ENCODE assay signal across 11 mouse cellular contexts in genomic region chr10:40128497-40128896, GRCm38 (mm10). TPM values are rescaled to one million over a fixed set of nuclear protein-coding genes. Genes with fewer than 3 reads are reported as not detected.
DNase-seq lines count a peak whose midpoint lies in the region; ATAC-seq lines count a peak whose summit lies in the region.
"Had no signal": no experiment of that assay in that cellular context is flagged by ENCODE, and none has a peak within 500 bp of the region (broad histone marks: within the 10 kb centered on the region; RNA-seq: fewer than 3 reads in every experiment).

No protein-coding gene starts in this region.

- peaks cover 95% of the 10 kb centered on the region for H3K4me1 ChIP-seq in liver, embryonic 12.5 days
- H3K4me1 ChIP-seq in midbrain, embryonic 16.5 days (ENCODE audit: control insufficient read depth, insufficient read depth, low read length) = no peaks in the 10 kb centered on the region
- H3K4me1 ChIP-seq: limb, embryonic 10.5 days had no signal

- H3K4me2 ChIP-seq in liver, embryonic 12.5 days = peak overlapping the region; percentile 15
- H3K4me2 ChIP-seq in midbrain, embryonic 16.5 days (ENCODE audit: low read length) = no peak overlapping the region

- no peaks in the 10 kb centered on the region for H3K9me3 ChIP-seq in liver, embryonic 12.5 days (replicated peaks)
- H3K9me3 ChIP-seq in midbrain, embryonic 16.5 days (replicated peaks; ENCODE audit: control insufficient read depth, low read length, poor library complexity, severe bottlenecking) = no peaks in the 10 kb centered on the region
- H3K9me3 ChIP-seq: limb, embryonic 10.5 days had no signal

- peak; percentile 94 for DNase-seq in heart, adult 11 months
- no peak for DNase-seq in heart, postnatal 4 days
- peak; percentile 21 for DNase-seq in testis, postnatal 10 days (ENCODE audit: low spot score)
- no peak for DNase-seq in testis, postnatal 14 days (ENCODE audit: low spot score)
- no peak for DNase-seq in yolk sac, embryonic 10.5 days (ENCODE audit: low spot score)
- DNase-seq in urinary bladder, adult 2 months (ENCODE audit: low spot score) = no peak
- DNase-seq: adrenal gland, postnatal 10 days had no signal

- peaks cover 44% of the 10 kb centered on the region for H3K36me3 ChIP-seq in liver, embryonic 12.5 days
- H3K36me3 ChIP-seq in midbrain, embryonic 16.5 days (ENCODE audit: control insufficient read depth, insufficient read depth, low read length) = no peaks in the 10 kb centered on the region
- H3K36me3 ChIP-seq: limb, embryonic 10.5 days had no signal

- no peak for ATAC-seq in liver, embryonic 12.5 days
- ATAC-seq in midbrain, embryonic 16.5 days = no peak
- ATAC-seq: hindbrain, postnatal 0 days had no signal

- H3K9ac ChIP-seq in liver, embryonic 12.5 days = peak overlapping the region; percentile 27; the same call in 1 of the 2 replicates
- no peak overlapping the region for H3K9ac ChIP-seq in midbrain, embryonic 16.5 days (ENCODE audit: low read depth, low read length)

- WGBS in liver, embryonic 12.5 days (ENCODE audit: insufficient replicate concordance) = 47% methylated on average over 7 of the region's 7 CpGs
- 92% methylated on average over 7 of the region's 7 CpGs for WGBS in midbrain, embryonic 16.5 days

- H3K4me3 ChIP-seq in liver, embryonic 12.5 days = no peak overlapping the region
- H3K4me3 ChIP-seq in midbrain, embryonic 16.5 days (ENCODE audit: low read depth, low read length) = no peak overlapping the region
- H3K4me3 ChIP-seq: limb, embryonic 10.5 days had no signal

- peak overlapping the region; percentile 98 for H3K27ac ChIP-seq in liver, embryonic 12.5 days
- H3K27ac ChIP-seq in midbrain, embryonic 16.5 days (ENCODE audit: low read length) = no peak overlapping the region
- H3K27ac ChIP-seq: hindbrain, postnatal 0 days; limb, embryonic 10.5 days had no signal

- no peaks in the 10 kb centered on the region for H3K27me3 ChIP-seq in liver, embryonic 12.5 days (replicated peaks)
- H3K27me3 ChIP-seq in midbrain, embryonic 16.5 days (ENCODE audit: control insufficient read depth, insufficient read depth, low read depth, low read length) = no peaks in the 10 kb centered on the region

RNA-seq across cellular contexts. Expression of gene Slc16a10, which starts 13.6 kb away (rescaled TPM):
- 10 to 100 TPM; 12.9 to 14.3 TPM for total RNA-seq in heart, postnatal 4 days (2021)
- polyA plus RNA-seq in liver, embryonic 12.5 days (2016; fragmentation: Nextera tagmentation; extraction: Ambion mirVana) = 93.9 and 99.9 TPM in 2 replicates
- 10.9 and 13.4 TPM in 2 replicates for polyA plus RNA-seq in urinary bladder, adult 2 months (2012; rRNA removed)
- polyA plus RNA-seq in midbrain, embryonic 16.5 days (2015; fragmentation: Nextera tagmentation; extraction: Ambion mirVana) = 1.9 and 4.1 TPM in 2 replicates

Comparison
In these comparisons a context has a peak if more than half of its experiments do, and no peak if none do; other contexts are left out.
1. DNase-seq: peak in heart, adult 11 months (single experiment) and testis, postnatal 10 days (single experiment); none in heart, postnatal 4 days (single experiment), testis, postnatal 14 days (single experiment), yolk sac, embryonic 10.5 days (single experiment) and urinary bladder, adult 2 months (single experiment).